19 mouse cellular contexts compared by ENCODE assay signal in the genomic region with DNA sequence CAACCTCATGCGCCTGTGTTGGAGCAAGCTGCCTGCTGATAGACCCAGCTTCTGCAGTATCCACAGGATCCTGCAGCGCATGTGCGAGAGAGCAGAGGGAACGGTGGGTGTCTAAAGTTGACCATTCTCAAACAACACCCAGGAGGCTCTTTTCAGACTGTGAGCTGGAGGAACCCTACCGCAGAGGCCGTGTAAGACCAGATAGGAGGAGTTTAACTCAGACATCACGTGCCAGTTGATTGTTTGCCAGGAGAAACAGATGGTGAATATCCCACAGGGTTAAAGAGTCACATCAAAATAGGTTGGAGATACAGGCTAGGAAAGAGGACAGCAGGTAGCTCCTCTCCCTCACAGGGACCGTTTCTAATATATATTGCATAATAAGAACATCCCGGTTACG.
DNase-seq lines count a peak whose midpoint lies in the region; ATAC-seq and TF ChIP-seq lines count a peak whose summit lies in the region.
"Had no signal": no experiment of that assay in that cellular context is flagged by ENCODE, and none has a peak within 500 bp of the region (broad histone marks: within the 10 kb centered on the region; RNA-seq: fewer than 3 reads in every experiment).

No protein-coding gene starts in this region.

- H3K9ac ChIP-seq in hindbrain, postnatal 0 days (replicated peaks; ENCODE audit: low read length), result no peak overlapping the region
- H3K9ac ChIP-seq in hindbrain, embryonic 16.5 days (ENCODE audit: low read depth, low read length), result no peak overlapping the region
- H3K9ac ChIP-seq in lung, postnatal 0 days (replicated peaks; ENCODE audit: low read depth), result no peak overlapping the region
- H3K9ac ChIP-seq: hindbrain, embryonic 15.5 days; limb, embryonic 15.5 days; liver, embryonic 15.5 days; midbrain, embryonic 13.5 days had no signal

- 72% methylated on average over 10 of the region's 10 CpGs for WGBS in hindbrain, postnatal 0 days
- 76% methylated on average over 10 of the region's 10 CpGs for WGBS in hindbrain, embryonic 16.5 days
- 79% methylated on average over 10 of the region's 10 CpGs for WGBS in lung, postnatal 0 days

- no peaks in the 10 kb centered on the region for H3K27me3 ChIP-seq in hindbrain, postnatal 0 days (ENCODE audit: insufficient read depth, low read length)
- H3K27me3 ChIP-seq in hindbrain, embryonic 16.5 days (replicated peaks; ENCODE audit: control insufficient read depth, insufficient read depth, low read length), result no peaks in the 10 kb centered on the region
- H3K27me3 ChIP-seq in lung, postnatal 0 days (replicated peaks; ENCODE audit: insufficient read depth, low read length), result no peaks in the 10 kb centered on the region
- H3K27me3 ChIP-seq: hindbrain, embryonic 15.5 days; limb, embryonic 15.5 days; liver, embryonic 15.5 days; midbrain, embryonic 13.5 days; Patski had no signal

- no peaks in the 10 kb centered on the region for H3K9me3 ChIP-seq in hindbrain, postnatal 0 days (ENCODE audit: low read length)
- H3K9me3 ChIP-seq in hindbrain, embryonic 16.5 days (ENCODE audit: control insufficient read depth, low read length), result no peaks in the 10 kb centered on the region
- no peaks in the 10 kb centered on the region for H3K9me3 ChIP-seq in lung, postnatal 0 days (ENCODE audit: low read length)
- H3K9me3 ChIP-seq: embryonic facial prominence, embryonic 10.5 days; hindbrain, embryonic 15.5 days; limb, embryonic 15.5 days; liver, embryonic 15.5 days; midbrain, embryonic 13.5 days had no signal

- no peak overlapping the region for H3K4me2 ChIP-seq in hindbrain, postnatal 0 days (ENCODE audit: low read depth, low read length)
- no peak overlapping the region for H3K4me2 ChIP-seq in hindbrain, embryonic 16.5 days (ENCODE audit: low read length)
- H3K4me2 ChIP-seq in lung, postnatal 0 days (replicated peaks; ENCODE audit: low read depth, low read length), result no peak overlapping the region
- H3K4me2 ChIP-seq: heart, embryonic 11.5 days; hindbrain, embryonic 15.5 days; limb, embryonic 15.5 days; liver, embryonic 15.5 days; midbrain, embryonic 13.5 days had no signal

- H3K4me1 ChIP-seq in hindbrain, postnatal 0 days (ENCODE audit: insufficient read depth, low read length), result no peaks in the 10 kb centered on the region
- no peaks in the 10 kb centered on the region for H3K4me1 ChIP-seq in hindbrain, embryonic 16.5 days (ENCODE audit: control insufficient read depth, insufficient read depth, low read depth, low read length)
- H3K4me1 ChIP-seq in lung, postnatal 0 days (ENCODE audit: insufficient read depth, low read depth, low read length), result no peaks in the 10 kb centered on the region
- H3K4me1 ChIP-seq: embryonic facial prominence, embryonic 10.5 days; hindbrain, embryonic 15.5 days; liver, embryonic 15.5 days; midbrain, embryonic 13.5 days had no signal

- H3K36me3 ChIP-seq in hindbrain, postnatal 0 days (ENCODE audit: insufficient read depth, low read length), result no peaks in the 10 kb centered on the region
- H3K36me3 ChIP-seq in hindbrain, embryonic 16.5 days (ENCODE audit: control insufficient read depth, insufficient read depth, low read length), result no peaks in the 10 kb centered on the region
- H3K36me3 ChIP-seq in lung, postnatal 0 days (ENCODE audit: insufficient read depth, low read length), result no peaks in the 10 kb centered on the region
- H3K36me3 ChIP-seq: embryonic facial prominence, embryonic 10.5 days; hindbrain, embryonic 15.5 days; limb, embryonic 15.5 days; liver, embryonic 15.5 days; midbrain, embryonic 13.5 days had no signal

- H3K4me3 ChIP-seq in hindbrain, postnatal 0 days (ENCODE audit: low read length), result no peak overlapping the region
- no peak overlapping the region for H3K4me3 ChIP-seq in hindbrain, embryonic 16.5 days (ENCODE audit: low read length)
- no peak overlapping the region for H3K4me3 ChIP-seq in lung, postnatal 0 days (ENCODE audit: low read depth, low read length)
- H3K4me3 ChIP-seq: embryonic facial prominence, embryonic 10.5 days; hindbrain, embryonic 15.5 days; layer of hippocampus, adult 2 months; limb, embryonic 15.5 days; liver, embryonic 15.5 days; midbrain, embryonic 13.5 days; myocyte had no signal

- DNase-seq in hindbrain, postnatal 0 days (ENCODE audit: low spot score), result peak; percentile 51
- peak; percentile 72 for DNase-seq in NIH3T3 (ENCODE audit: low read depth)
- peak; percentile 77 to 78 for DNase-seq in cerebellum, adult 18-20 months
- DNase-seq in cerebellum, postnatal 25 days, result peak; percentile 74 to 84
- DNase-seq in lung, postnatal 0 days (ENCODE audit: low spot score), result no peak
- DNase-seq in kidney, postnatal 25 days, result no peak
- DNase-seq: retina, postnatal 1 day; thymus, adult 2 months had no signal

- TF ChIP-seq EP300 in lung, postnatal 0 days (IDR thresholded peaks at IDR 0.05), result no peak

- no peak for TF ChIP-seq CTCF in hindbrain, postnatal 0 days (IDR thresholded peaks at IDR 0.05; ENCODE audit: low read depth)
- no peak for TF ChIP-seq CTCF in lung, postnatal 0 days (IDR thresholded peaks at IDR 0.05)

- no peak overlapping the region for H3K27ac ChIP-seq in hindbrain, postnatal 0 days
- no peak overlapping the region for H3K27ac ChIP-seq in hindbrain, embryonic 16.5 days (ENCODE audit: low read depth, low read length)
- no peak overlapping the region for H3K27ac ChIP-seq in lung, postnatal 0 days (ENCODE audit: low read length)
- H3K27ac ChIP-seq: embryonic facial prominence, embryonic 10.5 days; hindbrain, embryonic 15.5 days; layer of hippocampus, adult 2 months; limb, embryonic 15.5 days; liver, embryonic 15.5 days; midbrain, embryonic 13.5 days had no signal

- ATAC-seq in hindbrain, postnatal 0 days, result no peak
- ATAC-seq in hindbrain, embryonic 16.5 days, result no peak
- ATAC-seq in lung, postnatal 0 days, result no peak
- ATAC-seq: intestine, postnatal 0 days; midbrain, embryonic 13.5 days; Patski had no signal

Comparison
In these comparisons a context has a peak if more than half of its experiments do, and no peak if none do; other contexts are left out.
1. DNase-seq: peak in hindbrain, postnatal 0 days (single experiment), NIH3T3 (single experiment), cerebellum, adult 18-20 months (2 of 2) and cerebellum, postnatal 25 days (2 of 2); none in lung, postnatal 0 days (single experiment) and kidney, postnatal 25 days (0 of 2).